Mouse (Mus musculus): ENCODE measurements at regions not wholly inside any gene's neighbourhood (a gene's known extent, or its start where the extent isn't known, plus 50 kb on each side); places are given as distances from the start of the nearest gene placed in this dataset.

- H3K9ac ChIP-seq (ENCODE audit: low read depth, low read length) = no peak overlapping the region
- WGBS = 87% methylated on average over 2 of the region's 2 CpGs
- ATAC-seq (ENCODE audit: low FRiP score, low TSS enrichment) = no peak
These were observed 583.2 kb upstream of the Robo1 start for GRCm38 (mm10) chr16:71724898-71725297.

GRCm38 (mm10) chr16:71737941-71738340, 570.2 kb upstream of the Robo1 start:
- H3K4me1 ChIP-seq (ENCODE audit: control insufficient read depth, insufficient read depth, low read length) = no peaks in the 10 kb centered on the region
- H3K4me2 ChIP-seq (replicated peaks; ENCODE audit: low read depth, low read length) = no peak overlapping the region
- no peaks in the 10 kb centered on the region for H3K27me3 ChIP-seq (ENCODE audit: control insufficient read depth, insufficient read depth, low read length)
- H3K9me3 ChIP-seq (ENCODE audit: control insufficient read depth, low read length) = no peaks in the 10 kb centered on the region
- no peak overlapping the region for H3K27ac ChIP-seq (ENCODE audit: low read depth, low read length)
- no peak overlapping the region for H3K9ac ChIP-seq (ENCODE audit: low read depth, low read length)
- 86% methylated on average over 2 of the region's 2 CpGs for WGBS
- ATAC-seq (ENCODE audit: low FRiP score, low TSS enrichment) = no peak
- no peaks in the 10 kb centered on the region for H3K36me3 ChIP-seq (ENCODE audit: control insufficient read depth, insufficient read depth, low read length)
- no peak overlapping the region for H3K4me3 ChIP-seq (ENCODE audit: low read length)

More at GRCm38 (mm10) chr16:71724898-71725297, 583.2 kb upstream of the Robo1 start:
- Histone ChIP-seq H3K4me2 (replicated peaks; ENCODE audit: low read depth, low read length) (no peak overlapping the region), H3K27me3 (ENCODE audit: control insufficient read depth, insufficient read depth, low read length) (no peaks in the 10 kb centered on the region), H3K27ac (ENCODE audit: low read depth, low read length) (no peak overlapping the region), H3K9me3 (ENCODE audit: control insufficient read depth, low read length) (no peaks in the 10 kb centered on the region), H3K4me3 (ENCODE audit: low read length) (no peak overlapping the region), H3K36me3 (ENCODE audit: control insufficient read depth, insufficient read depth, low read length) (no peaks in the 10 kb centered on the region), H3K4me1 (ENCODE audit: control insufficient read depth, insufficient read depth, low read length) (no peaks in the 10 kb centered on the region)

- H3K9me3 ChIP-seq (ENCODE audit: control insufficient read depth, low read length) = no peaks in the 10 kb centered on the region
- H3K27me3 ChIP-seq (ENCODE audit: control insufficient read depth, insufficient read depth, low read length) = no peaks in the 10 kb centered on the region
- H3K4me1 ChIP-seq (ENCODE audit: control insufficient read depth, insufficient read depth, low read length) = no peaks in the 10 kb centered on the region
- H3K4me3 ChIP-seq (ENCODE audit: low read length) = no peak overlapping the region
- no peak overlapping the region for H3K9ac ChIP-seq (ENCODE audit: low read depth, low read length)
- H3K36me3 ChIP-seq (ENCODE audit: control insufficient read depth, insufficient read depth, low read length) = no peaks in the 10 kb centered on the region
- no peak overlapping the region for H3K4me2 ChIP-seq (replicated peaks; ENCODE audit: low read depth, low read length)
- ATAC-seq (ENCODE audit: low FRiP score, low TSS enrichment) = no peak
- 83% methylated on average over 5 of the region's 5 CpGs for WGBS
- no peak overlapping the region for H3K27ac ChIP-seq (ENCODE audit: low read depth, low read length)
These were observed 569.0 kb upstream of the Robo1 start for GRCm38 (mm10) chr16:71739104-71739503.

- no peaks in the 10 kb centered on the region for H3K4me1 ChIP-seq (ENCODE audit: control insufficient read depth, insufficient read depth, low read length)
- H3K9me3 ChIP-seq (ENCODE audit: control insufficient read depth, low read length) = no peaks in the 10 kb centered on the region
- H3K4me2 ChIP-seq (replicated peaks; ENCODE audit: low read depth, low read length) = no peak overlapping the region
- no peak for ATAC-seq (ENCODE audit: low FRiP score, low TSS enrichment)
- H3K9ac ChIP-seq (ENCODE audit: low read depth, low read length) = no peak overlapping the region
- no peak overlapping the region for H3K4me3 ChIP-seq (ENCODE audit: low read length)
- H3K36me3 ChIP-seq (ENCODE audit: control insufficient read depth, insufficient read depth, low read length) = no peaks in the 10 kb centered on the region
- no peaks in the 10 kb centered on the region for H3K27me3 ChIP-seq (ENCODE audit: control insufficient read depth, insufficient read depth, low read length)
- no peak overlapping the region for H3K27ac ChIP-seq (ENCODE audit: low read depth, low read length)
These were observed 527.2 kb upstream of the Robo1 start for GRCm38 (mm10) chr16:71780945-71781344.

- no peak for ATAC-seq (ENCODE audit: low FRiP score, low TSS enrichment)
- WGBS = 59% methylated on average over 5 of the region's 5 CpGs
These were observed 495.3 kb upstream of the Robo1 start for GRCm38 (mm10) chr16:71812840-71813239.

GRCm38 (mm10) chr16:71835325-71835724, 472.8 kb upstream of the Robo1 start:
- 87% methylated on average over 2 of the region's 2 CpGs for WGBS
- no peak for ATAC-seq (ENCODE audit: low FRiP score, low TSS enrichment)

More at GRCm38 (mm10) chr16:71812840-71813239, 495.3 kb upstream of the Robo1 start:
- Histone ChIP-seq H3K4me3 (ENCODE audit: low read length) (no peak overlapping the region), H3K9me3 (ENCODE audit: control insufficient read depth, low read length) (no peaks in the 10 kb centered on the region), H3K36me3 (ENCODE audit: control insufficient read depth, insufficient read depth, low read length) (no peaks in the 10 kb centered on the region), H3K9ac (ENCODE audit: low read depth, low read length) (no peak overlapping the region), H3K4me2 (replicated peaks; ENCODE audit: low read depth, low read length) (no peak overlapping the region), H3K4me1 (ENCODE audit: control insufficient read depth, insufficient read depth, low read length) (no peaks in the 10 kb centered on the region), H3K27me3 (ENCODE audit: control insufficient read depth, insufficient read depth, low read length) (no peaks in the 10 kb centered on the region), H3K27ac (ENCODE audit: low read depth, low read length) (no peak overlapping the region)

GRCm38 (mm10) chr16:71850097-71850496, 458.0 kb upstream of the Robo1 start:
- ATAC-seq (ENCODE audit: low FRiP score, low TSS enrichment) = no peak
- H3K4me1 ChIP-seq (ENCODE audit: control insufficient read depth, insufficient read depth, low read length) = no peaks in the 10 kb centered on the region; the same call in 1 of the 2 replicates
- 80% methylated on average over 3 of the region's 3 CpGs for WGBS
- H3K27ac ChIP-seq (ENCODE audit: low read depth, low read length) = no peak overlapping the region
- H3K27me3 ChIP-seq (ENCODE audit: control insufficient read depth, insufficient read depth, low read length) = no peaks in the 10 kb centered on the region
- no peak overlapping the region for H3K4me3 ChIP-seq (ENCODE audit: low read length)
- H3K9ac ChIP-seq (ENCODE audit: low read depth, low read length) = no peak overlapping the region
- no peaks in the 10 kb centered on the region for H3K36me3 ChIP-seq (ENCODE audit: control insufficient read depth, insufficient read depth, low read length)
- H3K9me3 ChIP-seq (ENCODE audit: control insufficient read depth, low read length) = no peaks in the 10 kb centered on the region
- H3K4me2 ChIP-seq (replicated peaks; ENCODE audit: low read depth, low read length) = no peak overlapping the region

More at GRCm38 (mm10) chr16:71835325-71835724, 472.8 kb upstream of the Robo1 start:
- H3K9me3 ChIP-seq (ENCODE audit: control insufficient read depth, low read length) = no peaks in the 10 kb centered on the region
- H3K4me3 ChIP-seq (ENCODE audit: low read length) = no peak overlapping the region
- no peak overlapping the region for H3K4me2 ChIP-seq (replicated peaks; ENCODE audit: low read depth, low read length)
- no peak overlapping the region for H3K27ac ChIP-seq (ENCODE audit: low read depth, low read length)
- H3K27me3 ChIP-seq (ENCODE audit: control insufficient read depth, insufficient read depth, low read length) = no peaks in the 10 kb centered on the region
- no peak overlapping the region for H3K9ac ChIP-seq (ENCODE audit: low read depth, low read length)
- H3K4me1 ChIP-seq (ENCODE audit: control insufficient read depth, insufficient read depth, low read length) = no peaks in the 10 kb centered on the region
- no peaks in the 10 kb centered on the region for H3K36me3 ChIP-seq (ENCODE audit: control insufficient read depth, insufficient read depth, low read length)

- 35% methylated on average over 3 of the region's 3 CpGs for WGBS
- Histone ChIP-seq H3K9ac (ENCODE audit: low read depth, low read length) (no peak overlapping the region), H3K4me2 (replicated peaks; ENCODE audit: low read depth, low read length) (no peak overlapping the region), H3K36me3 (ENCODE audit: control insufficient read depth, insufficient read depth, low read length) (no peaks in the 10 kb centered on the region), H3K27me3 (ENCODE audit: control insufficient read depth, insufficient read depth, low read length) (no peaks in the 10 kb centered on the region), H3K9me3 (ENCODE audit: control insufficient read depth, low read length) (no peaks in the 10 kb centered on the region), H3K4me3 (ENCODE audit: low read length) (no peak overlapping the region), H3K4me1 (ENCODE audit: control insufficient read depth, insufficient read depth, low read length) (no peaks in the 10 kb centered on the region; the same call in 1 of the 2 replicates), H3K27ac (ENCODE audit: low read depth, low read length) (no peak overlapping the region)
- ATAC-seq (ENCODE audit: low FRiP score, low TSS enrichment) = peak; percentile 88
These were observed 456.4 kb upstream of the Robo1 start for GRCm38 (mm10) chr16:71851590-71852190.

GRCm38 (mm10) chr16:71857877-71858276, 450.2 kb upstream of the Robo1 start:
- Histone ChIP-seq H3K4me2 (replicated peaks; ENCODE audit: low read depth, low read length) (no peak overlapping the region), H3K4me1 (ENCODE audit: control insufficient read depth, insufficient read depth, low read length) (no peaks in the 10 kb centered on the region), H3K4me3 (ENCODE audit: low read length) (no peak overlapping the region), H3K27ac (ENCODE audit: low read depth, low read length) (no peak overlapping the region), H3K9ac (ENCODE audit: low read depth, low read length) (no peak overlapping the region), H3K9me3 (ENCODE audit: control insufficient read depth, low read length) (no peaks in the 10 kb centered on the region), H3K27me3 (ENCODE audit: control insufficient read depth, insufficient read depth, low read length) (no peaks in the 10 kb centered on the region), H3K36me3 (ENCODE audit: control insufficient read depth, insufficient read depth, low read length) (no peaks in the 10 kb centered on the region)
- ATAC-seq (ENCODE audit: low FRiP score, low TSS enrichment) = no peak
